Mouse (Mus musculus) kidney, postnatal 4 days (tissue): ENCODE data around the gene Spaca3.
A peak's percentile ranks its signal among the peaks of the same experiment; 100 is the strongest.

Experiments used
- DNase-seq, 2 experiments: peaks; one replicate each; pipeline ENCODE4 v3.0.0; 2021; ENCODE audit warnings: mixed read lengths in 2 of 2

The Spaca3 gene

GRCm38 (mm10) chr11:80858065-80858464 lies at the start of gene Spaca3:
Gene Spaca3 (plus strand): TSS chr11:80858365.
- no peak for DNase-seq

- peak; percentile 57 to 71 for DNase-seq
Measured at GRCm38 (mm10) chr11:80808551-80809070, 49.6 kb upstream of the Spaca3 start.

DNA sequence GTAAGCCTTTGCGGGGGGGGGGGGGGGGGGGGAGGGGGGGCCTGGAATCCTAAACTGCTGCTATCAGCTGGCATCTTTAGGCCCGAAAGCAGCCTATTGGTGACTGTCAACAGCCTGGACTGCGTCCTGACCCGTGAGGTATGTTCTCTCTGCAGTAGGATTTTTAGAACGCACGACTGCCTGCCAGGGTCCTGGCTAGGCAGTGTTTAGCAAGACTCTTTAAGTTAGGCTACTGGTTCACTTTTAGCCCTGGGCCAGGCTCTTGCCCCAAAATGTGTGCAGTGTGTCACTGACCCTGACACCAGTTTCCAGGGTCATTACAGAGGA lies 48.5 kb upstream of the Spaca3 start:
- no peak for DNase-seq

DNA sequence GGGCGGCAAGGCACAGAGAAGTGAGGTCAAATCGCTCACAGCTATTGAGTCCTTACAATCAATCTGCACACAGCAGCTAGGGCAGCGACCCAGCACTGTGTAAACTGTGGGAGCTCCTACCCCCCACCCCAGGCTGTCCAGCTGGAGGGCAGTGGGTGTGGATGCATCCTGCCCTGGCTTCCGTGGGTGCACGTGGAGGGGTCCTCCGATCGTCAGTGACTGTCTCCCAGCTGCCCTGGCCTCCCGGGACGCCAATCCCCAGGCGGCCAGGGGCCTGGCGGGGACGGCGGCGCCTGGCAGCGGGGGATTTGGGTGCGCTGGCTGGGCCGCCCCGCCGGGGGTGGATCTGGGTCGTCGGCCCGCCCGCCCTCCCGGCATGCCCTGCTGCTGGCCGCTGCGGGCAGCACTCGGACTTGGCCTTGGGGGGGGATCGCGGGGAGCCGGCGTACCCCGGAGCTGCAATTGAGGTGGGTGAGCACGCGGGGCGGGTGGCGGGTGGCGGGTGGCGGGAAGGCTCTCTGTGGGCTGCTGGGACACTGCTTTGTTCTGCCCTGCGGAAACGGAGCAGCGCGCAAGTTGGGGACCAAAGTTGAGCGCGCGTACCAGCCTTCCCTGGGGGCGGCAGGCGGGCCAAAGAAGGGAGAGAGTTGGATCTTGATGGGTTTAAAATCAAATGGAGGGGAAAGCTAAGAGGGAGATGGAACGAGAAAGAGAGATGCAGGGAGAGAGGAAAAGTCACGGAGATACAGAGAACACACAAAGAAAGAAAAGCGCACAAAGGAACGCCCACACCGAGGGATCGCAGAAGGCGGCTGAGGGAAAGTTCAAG lies 48.0 kb upstream of the Spaca3 start, which contains the start of gene Tmem98:
TSS of gene Tmem98 (plus strand) at position 183 of the 829 bp plus-strand sequence.
- peak; percentile 71 to 81 for DNase-seq

GRCm38 (mm10) chr11:80811156-80811555 lies 47.0 kb upstream of the Spaca3 start:
- DNase-seq: no peak

- no peak for DNase-seq
Measured at GRCm38 (mm10) chr11:80815354-80815753, 42.8 kb upstream of the Spaca3 start.

GRCm38 (mm10) chr11:80818060-80818697 lies 40.0 kb upstream of the Spaca3 start:
- peak; percentile 89 to 92 for DNase-seq

DNA sequence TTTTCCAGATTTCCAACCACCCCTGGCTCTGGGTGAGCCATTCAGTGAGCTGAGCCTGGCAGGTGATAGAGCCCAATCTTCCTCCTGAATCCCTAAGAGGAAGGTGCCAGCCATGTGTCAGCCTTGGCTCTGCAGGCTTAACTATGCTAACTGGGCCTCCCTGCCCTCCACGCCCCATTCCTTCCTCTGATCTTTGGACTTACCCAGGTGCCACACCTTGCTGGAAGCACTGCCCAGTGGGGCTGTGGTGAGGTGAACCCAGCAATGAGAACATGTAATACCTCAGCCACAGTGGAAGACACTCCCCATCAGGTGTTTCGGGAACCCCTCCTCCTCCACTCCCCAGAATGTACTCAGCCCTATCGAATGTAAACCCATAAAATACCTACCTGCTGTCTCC lies 38.1 kb upstream of the Spaca3 start:
- DNase-seq: no peak

DNA sequence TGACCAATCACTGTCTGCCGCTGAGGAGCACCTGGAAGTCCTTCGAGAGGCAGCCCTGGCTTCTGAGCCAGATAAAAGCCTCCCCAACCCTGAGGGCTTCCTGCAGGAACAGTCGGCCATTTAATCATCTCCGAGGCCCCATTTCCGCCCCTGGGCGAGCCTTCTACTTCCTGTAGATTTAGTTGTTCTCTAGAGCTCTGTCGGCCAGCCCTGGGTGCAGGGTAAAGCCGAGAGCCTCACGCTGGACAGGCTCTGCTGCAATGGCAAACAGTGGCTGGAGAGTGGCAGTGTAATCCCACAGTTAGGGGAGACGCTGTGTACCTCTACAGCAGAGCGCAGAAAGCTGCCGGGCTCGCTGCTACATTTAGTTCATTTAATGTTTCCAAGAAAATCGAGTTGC lies 36.9 kb upstream of the Spaca3 start:
- DNase-seq: peak; percentile 46 to 63

- no peak for DNase-seq
Measured at GRCm38 (mm10) chr11:80821794-80822193, 36.4 kb upstream of the Spaca3 start.

DNA sequence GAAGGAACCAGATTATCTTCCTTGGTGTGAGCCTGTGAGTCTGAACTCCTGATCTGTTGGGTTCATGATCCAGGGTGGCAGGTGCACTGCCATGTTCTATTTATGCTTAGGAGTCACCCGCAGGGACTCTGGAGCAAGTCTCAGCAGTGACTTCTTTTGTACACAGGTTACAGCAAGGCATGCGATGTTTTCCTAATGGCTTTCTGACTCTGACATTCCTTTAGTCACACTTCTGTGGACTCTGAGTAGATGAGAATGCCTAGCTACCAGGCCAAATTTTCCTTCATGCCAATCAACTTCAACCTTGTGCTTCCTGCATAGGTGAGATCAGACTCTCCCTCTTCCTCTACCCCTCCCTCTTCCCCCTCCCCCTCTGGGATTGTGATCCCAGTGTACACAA lies 22.8 kb upstream of the Spaca3 start:
- no peak for DNase-seq

- DNase-seq: no peak
Measured at GRCm38 (mm10) chr11:80835841-80836240, 22.3 kb upstream of the Spaca3 start.

GRCm38 (mm10) chr11:80838724-80839123 lies 19.4 kb upstream of the Spaca3 start:
- no peak for DNase-seq

DNA sequence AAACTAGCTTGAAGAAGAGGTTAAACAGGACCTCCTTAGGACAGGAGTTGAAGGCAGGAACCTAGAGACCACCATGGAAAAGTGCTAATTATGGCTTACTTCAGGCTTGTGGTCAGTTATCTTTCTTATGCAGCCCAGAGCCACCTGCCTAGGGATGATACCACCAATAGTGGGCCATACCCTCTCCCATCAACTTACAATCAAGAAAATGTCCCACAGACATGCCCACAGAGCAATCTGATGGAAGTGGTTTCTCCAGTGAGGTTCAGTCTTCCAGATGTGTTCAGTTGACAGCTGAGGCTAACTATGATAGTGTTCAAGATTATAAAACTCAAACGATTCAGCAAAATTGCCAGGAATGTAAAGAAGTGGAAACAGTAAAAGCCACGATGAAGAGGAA lies 14.7 kb upstream of the Spaca3 start:
- DNase-seq: no peak

- DNase-seq: no peak
Measured at GRCm38 (mm10) chr11:80845486-80845885, 12.7 kb upstream of the Spaca3 start.

DNA sequence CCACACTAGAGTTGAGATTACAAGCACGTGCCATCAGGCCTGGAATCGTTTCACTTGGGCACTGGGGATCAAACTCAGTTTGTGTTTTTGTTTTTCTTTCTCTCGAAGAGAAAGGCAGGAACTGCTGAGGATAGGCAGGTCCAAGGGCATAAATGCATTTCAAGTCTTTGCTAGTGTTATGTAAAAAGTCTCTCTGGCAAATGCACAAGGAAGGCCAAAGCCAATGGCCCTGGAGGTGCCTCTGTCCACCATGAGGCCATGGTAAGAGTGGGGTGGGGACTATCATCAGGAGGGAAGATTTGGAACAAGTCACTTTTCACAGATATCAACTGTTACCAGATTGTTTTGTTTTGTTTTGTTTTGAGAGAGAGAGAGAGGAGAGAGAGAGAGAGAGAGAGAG lies 12.1 kb upstream of the Spaca3 start:
- no peak for DNase-seq

GRCm38 (mm10) chr11:80848131-80848530 lies 10.0 kb upstream of the Spaca3 start:
- DNase-seq: no peak

DNA sequence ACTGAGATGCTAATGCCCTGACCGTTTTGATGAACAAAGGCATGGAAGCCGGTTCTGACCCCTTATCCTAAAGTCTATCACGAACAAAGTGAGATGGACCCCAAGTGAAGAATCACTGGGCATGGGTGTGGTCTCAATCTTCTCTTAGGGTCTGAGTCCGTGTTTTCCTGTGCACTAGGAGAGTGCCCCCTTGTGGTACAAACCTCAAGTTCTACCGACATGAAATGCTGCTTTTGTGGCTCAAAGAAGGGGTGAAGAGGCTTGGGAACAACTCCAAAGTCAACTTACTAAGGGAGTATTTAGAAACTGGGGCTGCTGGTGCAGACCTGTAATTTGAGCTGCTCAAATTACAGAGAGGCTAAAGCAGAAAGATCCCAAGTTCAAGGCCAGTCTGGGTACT lies 6.3 kb upstream of the Spaca3 start:
- peak in 1 of 2 experiments; percentile 22 for DNase-seq

GRCm38 (mm10) chr11:80853014-80853413 lies 5.2 kb upstream of the Spaca3 start:
- DNase-seq: no peak

- no peak for DNase-seq
Measured at GRCm38 (mm10) chr11:80854430-80854829, 3.7 kb upstream of the Spaca3 start.

GRCm38 (mm10) chr11:80854908-80855307 lies 3.3 kb upstream of the Spaca3 start:
- DNase-seq: no peak

DNA sequence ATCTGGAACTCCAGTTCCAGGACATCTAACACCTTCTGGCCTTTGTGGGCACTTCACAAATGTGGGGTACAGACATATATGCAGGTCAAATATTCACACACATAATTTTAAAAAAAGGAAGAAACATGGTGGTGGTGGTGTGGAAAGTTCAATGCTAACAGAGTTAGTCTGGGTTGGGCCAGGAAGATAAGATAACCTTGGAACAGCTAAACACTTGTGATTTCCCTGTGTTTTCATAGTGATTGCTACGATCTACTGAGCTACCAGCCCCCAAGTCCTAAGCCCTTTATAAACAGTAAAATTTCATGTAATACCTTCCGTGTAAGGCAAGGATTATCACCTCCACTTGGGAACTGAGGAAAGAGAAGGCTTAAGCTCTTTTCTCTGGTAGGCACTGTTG lies 1.3 kb upstream of the Spaca3 start:
- no peak for DNase-seq

- DNase-seq: no peak
Measured at GRCm38 (mm10) chr11:80862941-80863340, 4.8 kb downstream of the Spaca3 start.

DNA sequence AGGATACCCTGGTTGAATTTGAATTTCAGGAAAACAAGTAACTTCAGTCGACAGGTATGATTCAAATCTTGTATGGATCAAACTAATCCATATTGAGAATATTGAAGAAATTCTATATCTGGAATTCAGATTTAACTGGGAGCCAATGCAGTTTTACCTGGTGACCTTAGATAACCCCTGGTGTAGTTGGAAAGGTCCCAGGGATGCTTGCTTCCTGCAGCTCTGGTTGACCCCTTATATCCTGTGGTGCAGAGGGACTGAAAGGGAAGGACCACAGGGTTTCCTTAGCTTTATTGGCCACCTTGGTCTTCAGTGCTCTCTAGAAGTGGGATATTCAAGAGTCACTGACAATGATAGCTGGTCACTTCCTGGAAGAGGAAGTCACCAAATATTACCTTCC lies 9.9 kb downstream of the Spaca3 start:
- no peak for DNase-seq
